Mouse (Mus musculus) heart, embryonic 16.5 days (tissue): Measurements from ENCODE around the gene Macrod1. TPM values are rescaled to one million over a fixed set of nuclear protein-coding genes. Genes with fewer than 3 reads are reported as not detected.

Source experiments
- ATAC-seq: fragments of 200-750 bp; cut with Nextera tagmentation; replicated peaks from 2 replicates; pipeline ENCODE4 v1.8.0; 2017; ENCODE audit warnings: moderate number of reproducible peaks; ENCODE audit not compliant: insufficient read depth, low FRiP score; ENCODE audit errors: extremely low read depth
- H3K27ac ChIP-seq: fragments of 300-500 bp; sonication (generic); 2 replicates; pipeline ENCODE4 v1.5.1; 2014; ENCODE audit warnings: mild to moderate bottlenecking, low read length, control low read depth, moderate library complexity
- H3K27me3 ChIP-seq: fragments of 300-500 bp; sonication (generic); 2 replicates; pipeline ENCODE4 v1.6.1; 2014; ENCODE audit warnings: low read length, mixed read lengths; ENCODE audit not compliant: control insufficient read depth, insufficient read depth
- H3K36me3 ChIP-seq: fragments of 300-500 bp; sonication (generic); 2 replicates; pipeline ENCODE4 v1.6.1; 2014; ENCODE audit not compliant: control insufficient read depth, insufficient read depth
- H3K4me1 ChIP-seq: fragments of 300-500 bp; sonication (generic); 2 replicates; pipeline ENCODE4 v1.6.1; 2014; ENCODE audit warnings: low read length, mixed read lengths; ENCODE audit not compliant: control insufficient read depth, insufficient read depth
- H3K4me2 ChIP-seq: fragments of 300-500 bp; sonication (generic); 2 replicates; pipeline ENCODE4 v1.6.1; 2014; ENCODE audit warnings: low read depth, mild to moderate bottlenecking, control low read depth, low read length
- H3K4me3 ChIP-seq: fragments of 300-500 bp; sonication (generic); 2 replicates; pipeline ENCODE4 v1.5.1; 2014; ENCODE audit warnings: mild to moderate bottlenecking, control low read depth, low read length
- H3K9ac ChIP-seq: fragments of 300-500 bp; sonication (generic); 2 replicates; pipeline ENCODE4 v1.6.1; 2014; ENCODE audit warnings: low read length, control low read depth
- H3K9me3 ChIP-seq: fragments of 300-500 bp; sonication (generic); replicated peaks from 2 replicates; pipeline ENCODE4 v1.6.1; 2016; ENCODE audit warnings: low read length; ENCODE audit not compliant: control insufficient read depth
- WGBS: fragments of 180-500 bp; shearing (Covaris S2); extraction: QIAGEN DNeasy Blood & Tissue Kit; methylation state at CpG from one replicate; pipeline ENCODE4 v1.1.7; 2014; 5-methylcytosine and 5-hydroxymethylcytosine counted together
- polyA plus RNA-seq: library from polyadenylated mRNA; unstranded; fragments of >200 nt; fragmentation: Nextera tagmentation; extraction: Ambion mirVana; gene quantifications from 2 replicates; pipeline ENCODE4 v1.2.1, GENCODE M21; 2015

Macrod1 gene
- polyA plus RNA-seq, 1 experiment from 2014 or later, result 61.0 TPM

- H3K9ac ChIP-seq, result no peak overlapping the region
- peaks cover 31% of the 10 kb centered on the region for H3K36me3 ChIP-seq
- H3K4me3 ChIP-seq, result no peak overlapping the region
- H3K27me3 ChIP-seq, result no peaks in the 10 kb centered on the region
- H3K9me3 ChIP-seq, result no peaks in the 10 kb centered on the region
- H3K4me2 ChIP-seq, result no peak overlapping the region
- 81% methylated on average over 3 of the region's 3 CpGs for WGBS
- ATAC-seq, result no peak
- no peaks in the 10 kb centered on the region for H3K4me1 ChIP-seq
- no peak overlapping the region for H3K27ac ChIP-seq
Observed at GRCm38 (mm10) chr19:7224253-7224652, 167.6 kb downstream of the Macrod1 start.

- ATAC-seq, result no peak
- WGBS, result 86% methylated on average over 9 of the region's 9 CpGs
- H3K4me2 ChIP-seq, result no peak overlapping the region
- no peaks in the 10 kb centered on the region for H3K27me3 ChIP-seq
- peaks cover 40% of the 10 kb centered on the region for H3K36me3 ChIP-seq
- H3K9me3 ChIP-seq, result no peaks in the 10 kb centered on the region
- no peak overlapping the region for H3K27ac ChIP-seq
- no peak overlapping the region for H3K9ac ChIP-seq
- H3K4me3 ChIP-seq, result no peak overlapping the region
- no peaks in the 10 kb centered on the region for H3K4me1 ChIP-seq
Observed at GRCm38 (mm10) chr19:7225096-7225690, 168.6 kb downstream of the Macrod1 start.

GRCm38 (mm10) chr19:7226511-7226914 is 169.9 kb downstream of the Macrod1 start:
- H3K27me3 ChIP-seq, result no peaks in the 10 kb centered on the region
- no peak overlapping the region for H3K4me3 ChIP-seq
- H3K9ac ChIP-seq, result no peak overlapping the region
- H3K36me3 ChIP-seq, result peaks cover 51% of the 10 kb centered on the region
- ATAC-seq, result no peak
- no peak overlapping the region for H3K27ac ChIP-seq
- no peaks in the 10 kb centered on the region for H3K4me1 ChIP-seq
- H3K4me2 ChIP-seq, result no peak overlapping the region
- H3K9me3 ChIP-seq, result no peaks in the 10 kb centered on the region
- WGBS, result 74% methylated on average over 6 of the region's 6 CpGs

- no peak overlapping the region for H3K4me2 ChIP-seq
- peaks cover 12% of the 10 kb centered on the region; the same call in 1 of the 2 replicates for H3K4me1 ChIP-seq
- no peak overlapping the region for H3K4me3 ChIP-seq
- H3K27ac ChIP-seq, result no peak overlapping the region
- H3K36me3 ChIP-seq, result peaks cover 55% of the 10 kb centered on the region
- no peaks in the 10 kb centered on the region for H3K27me3 ChIP-seq
- H3K9me3 ChIP-seq, result no peaks in the 10 kb centered on the region
- no peak overlapping the region for H3K9ac ChIP-seq
- peak; percentile 59; the same call in 1 of the 2 replicates for ATAC-seq
- WGBS, result 58% methylated on average over 8 of the region's 8 CpGs
Observed at GRCm38 (mm10) chr19:7234537-7235221, 178.1 kb downstream of the Macrod1 start.

GRCm38 (mm10) chr19:7235461-7235860 is 178.9 kb downstream of the Macrod1 start:
- no peak overlapping the region for H3K9ac ChIP-seq
- no peak overlapping the region for H3K4me3 ChIP-seq
- H3K36me3 ChIP-seq, result peaks cover 48% of the 10 kb centered on the region
- no peaks in the 10 kb centered on the region for H3K27me3 ChIP-seq
- H3K9me3 ChIP-seq, result no peaks in the 10 kb centered on the region
- 95% methylated on average over 9 of the region's 9 CpGs for WGBS
- H3K27ac ChIP-seq, result no peak overlapping the region
- no peak for ATAC-seq
- peaks cover 17% of the 10 kb centered on the region; the same call in 1 of the 2 replicates for H3K4me1 ChIP-seq
- H3K4me2 ChIP-seq, result no peak overlapping the region

- WGBS, result 97% methylated on average over 2 of the region's 2 CpGs
- peaks cover 43% of the 10 kb centered on the region for H3K36me3 ChIP-seq
Observed at GRCm38 (mm10) chr19:7236011-7236410, 179.4 kb downstream of the Macrod1 start.

GRCm38 (mm10) chr19:7236742-7237141 is 180.1 kb downstream of the Macrod1 start:
- ATAC-seq, result no peak
- H3K4me3 ChIP-seq, result no peak overlapping the region
- peaks cover 20% of the 10 kb centered on the region for H3K4me1 ChIP-seq
- H3K27me3 ChIP-seq, result no peaks in the 10 kb centered on the region
- H3K9ac ChIP-seq, result no peak overlapping the region
- H3K9me3 ChIP-seq, result no peaks in the 10 kb centered on the region
- 85% methylated on average over 4 of the region's 4 CpGs for WGBS
- H3K27ac ChIP-seq, result no peak overlapping the region
- peaks cover 38% of the 10 kb centered on the region for H3K36me3 ChIP-seq
- H3K4me2 ChIP-seq, result no peak overlapping the region

More at GRCm38 (mm10) chr19:7236011-7236410, 179.4 kb downstream of the Macrod1 start:
- Histone ChIP-seq H3K4me3 (no peak overlapping the region), H3K4me2 (no peak overlapping the region), H3K4me1 (peaks cover 17% of the 10 kb centered on the region; the same call in 1 of the 2 replicates), H3K27ac (no peak overlapping the region), H3K9ac (no peak overlapping the region), H3K9me3 (no peaks in the 10 kb centered on the region), H3K27me3 (no peaks in the 10 kb centered on the region)
- ATAC-seq, result no peak

- H3K4me2 ChIP-seq, result peak overlapping the region; percentile 67
- no peak overlapping the region for H3K27ac ChIP-seq
- no peaks in the 10 kb centered on the region for H3K27me3 ChIP-seq
- 80% methylated on average over 3 of the region's 3 CpGs for WGBS
- no peak for ATAC-seq
- H3K4me3 ChIP-seq, result peak overlapping the region; percentile 87
- peaks cover 20% of the 10 kb centered on the region for H3K4me1 ChIP-seq
- H3K9ac ChIP-seq, result peak overlapping the region; percentile 80
- no peaks in the 10 kb centered on the region for H3K9me3 ChIP-seq
- peaks cover 19% of the 10 kb centered on the region for H3K36me3 ChIP-seq
Observed at GRCm38 (mm10) chr19:7239574-7239973, 183.0 kb downstream of the Macrod1 start.

GRCm38 (mm10) chr19:7240291-7240690 is 183.7 kb downstream of the Macrod1 start:
- no peaks in the 10 kb centered on the region for H3K9me3 ChIP-seq
- H3K4me3 ChIP-seq, result peak overlapping the region; percentile 87
- WGBS, result under 1% methylated on average over 13 of the region's 13 CpGs
- ATAC-seq, result peak; percentile 4; the same call in 1 of the 2 replicates
- H3K27ac ChIP-seq, result peak overlapping the region; percentile 94
- H3K9ac ChIP-seq, result peak overlapping the region; percentile 80
- H3K4me1 ChIP-seq, result peaks cover 20% of the 10 kb centered on the region
- peak overlapping the region; percentile 67 for H3K4me2 ChIP-seq
- no peaks in the 10 kb centered on the region for H3K27me3 ChIP-seq
- peaks cover 18% of the 10 kb centered on the region for H3K36me3 ChIP-seq
